Mouse (Mus musculus) CD4-positive naive resting alpha-beta T cell, adult 57 days (primary cell): ENCODE data around the gene Gm13304. TPM values are rescaled to one million over a fixed set of nuclear protein-coding genes. Genes with fewer than 3 reads are reported as not detected.

Experiments used
- total RNA-seq: library from RNA; stranded (reverse); gene quantifications from one replicate; pipeline ENCODE4 v1.2.4, GENCODE M21; 2023

Gm13304 gene
- not detected for total RNA-seq

DNA sequence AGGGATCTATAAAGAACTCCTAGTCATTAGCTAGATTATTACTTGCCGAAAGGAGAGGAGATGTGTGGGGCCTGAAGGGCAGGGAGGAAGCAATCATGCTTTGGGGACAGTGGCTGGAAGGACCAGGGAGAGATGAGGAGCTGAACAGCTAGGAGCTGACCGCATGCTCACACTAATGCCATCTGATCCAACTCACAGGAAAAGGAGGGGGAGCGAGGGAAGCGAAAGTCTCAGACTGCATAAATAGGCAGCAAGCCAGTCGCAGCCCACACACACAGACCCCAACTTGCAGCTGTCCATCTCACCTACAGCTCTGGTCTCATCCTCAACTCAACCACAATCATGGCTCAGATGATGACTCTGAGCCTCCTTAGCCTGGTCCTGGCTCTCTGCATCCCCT lies at the start of gene Gm13304:
Gm13304 (plus strand) TSS at position 301 of the 400 bp plus-strand sequence.

DNA sequence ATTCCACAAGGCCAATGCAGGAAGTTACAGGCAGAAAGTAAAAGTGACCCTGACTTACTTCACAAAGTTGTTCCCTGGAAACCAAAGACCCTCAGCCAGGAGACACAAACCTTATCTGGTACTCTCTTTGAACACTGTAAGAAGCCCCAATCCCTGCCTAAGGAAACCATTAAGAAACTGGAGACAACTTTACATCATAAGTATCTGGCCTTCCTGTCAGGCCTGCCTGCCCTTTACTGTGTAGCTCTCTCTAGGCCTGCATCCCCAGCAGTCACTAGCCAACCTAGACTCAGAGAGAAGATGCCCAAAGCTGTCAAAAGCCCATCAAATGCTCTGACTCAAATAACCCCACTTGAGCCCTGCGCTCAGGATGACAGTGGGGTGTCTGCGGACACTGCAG lies 23.7 kb upstream of the Gm13304 start, which contains the start of gene Gm3893:
Gm3893 (plus strand) TSS at position 301 of the 400 bp plus-strand sequence.

DNA sequence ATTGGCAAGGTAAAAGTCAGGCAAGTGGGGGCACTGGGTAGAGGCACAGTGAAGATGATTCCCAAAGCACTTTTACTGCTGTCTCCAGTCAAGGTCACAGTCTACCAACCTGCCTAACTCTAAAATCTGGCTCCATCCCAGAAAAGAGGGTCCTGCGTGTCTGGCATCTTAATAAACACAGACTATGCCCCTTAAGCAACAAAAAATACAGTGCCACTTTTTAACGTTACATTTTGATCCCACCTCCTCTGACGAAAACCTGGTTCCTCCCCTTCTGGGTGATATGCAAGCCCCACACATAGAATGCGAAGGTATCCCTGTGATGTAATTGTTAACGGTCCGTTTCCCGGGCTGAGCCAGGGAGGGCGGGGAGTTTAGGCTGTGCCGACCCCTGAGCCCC lies 38.5 kb downstream of the Gm13304 start, which contains the start of gene Gm13306:
Gm13306 (plus strand) TSS at position 301 of the 400 bp plus-strand sequence.

Other genes starting within 250 kb of the Gm13304 start
- gene Gm21541, start 211.2 kb upstream of the Gm13304 start, total RNA-seq: not detected
- gene Gm20878, start 173.2 kb upstream of the Gm13304 start, total RNA-seq: not detected
- gene Fam205a4, start 148.8 kb upstream of the Gm13304 start, total RNA-seq: not detected
- not detected for gene Gm21093, start 80.1 kb upstream of the Gm13304 start, total RNA-seq
- gene Gm3893, start 23.6 kb upstream of the Gm13304 start, total RNA-seq: not detected
- gene Gm13306, start 38.6 kb downstream of the Gm13304 start, total RNA-seq: not detected
- gene Gm13305, start 53.8 kb downstream of the Gm13304 start, total RNA-seq: not detected
- gene Gm10600, start 125.8 kb downstream of the Gm13304 start, total RNA-seq: not detected
- gene Ccl21b, start 140.9 kb downstream of the Gm13304 start, total RNA-seq: not detected
- not detected for gene Gm21953, start 179.4 kb downstream of the Gm13304 start, total RNA-seq
- 0.24 TPM for gene Fam205a3, start 203.5 kb downstream of the Gm13304 start, total RNA-seq